Mouse (Mus musculus) kidney, postnatal 36 days (tissue): ENCODE measurements at regions not wholly inside any gene's neighbourhood (a gene's known extent, or its start where the extent isn't known, plus 50 kb on each side); places are given as distances from the start of the nearest gene placed in this dataset.
A peak's percentile ranks its signal among the peaks of the same experiment; 100 is the strongest.

ENCODE experiments used
- DNase-seq, 2 experiments: peaks; one replicate each; pipeline ENCODE4 v3.0.0; 2021 to 2022; ENCODE audit warnings: mixed read lengths in 2 of 2

DNA sequence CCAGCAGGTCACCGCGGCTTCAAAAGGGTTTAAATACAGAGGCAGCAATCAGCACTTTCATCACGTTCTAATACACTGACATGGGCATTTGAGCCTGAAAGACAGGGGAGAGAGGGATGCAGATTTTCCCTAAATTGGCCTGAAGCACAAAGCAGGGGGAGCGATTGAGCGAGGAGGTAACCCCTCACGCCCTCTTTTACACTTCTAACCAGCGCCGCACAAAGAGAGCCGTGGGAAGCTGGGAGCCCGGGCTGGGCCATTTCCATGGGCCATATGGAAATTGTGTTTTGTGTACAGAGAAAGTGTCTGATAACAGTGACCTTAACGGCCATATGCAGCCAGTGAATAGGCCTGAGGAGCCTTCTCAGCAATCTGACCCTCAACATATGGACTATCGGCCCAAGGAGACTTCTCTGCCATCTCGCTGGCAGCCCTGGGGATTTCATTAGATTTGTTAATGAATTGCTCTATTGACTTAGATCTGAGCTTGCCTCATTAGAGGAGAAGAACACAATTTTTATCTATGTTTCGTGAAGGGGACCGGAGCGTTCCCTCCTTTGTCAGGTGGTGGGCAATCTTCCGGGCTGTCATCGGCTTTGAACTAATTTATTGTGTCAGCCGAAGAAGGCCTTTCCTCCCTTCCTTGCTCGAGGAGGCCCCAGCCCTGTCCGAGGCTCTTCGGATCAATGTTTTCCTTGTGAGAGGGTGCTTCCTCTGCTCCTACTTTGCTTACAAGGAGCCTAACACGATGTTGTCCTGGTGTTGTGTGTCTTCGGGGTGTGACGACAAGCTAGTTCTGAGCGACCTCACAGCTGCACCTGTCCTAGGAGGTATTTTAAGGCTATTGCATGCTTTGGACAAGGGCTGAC is 195.4 kb upstream of the Irx3 start:
- DNase-seq = no peak

DNA sequence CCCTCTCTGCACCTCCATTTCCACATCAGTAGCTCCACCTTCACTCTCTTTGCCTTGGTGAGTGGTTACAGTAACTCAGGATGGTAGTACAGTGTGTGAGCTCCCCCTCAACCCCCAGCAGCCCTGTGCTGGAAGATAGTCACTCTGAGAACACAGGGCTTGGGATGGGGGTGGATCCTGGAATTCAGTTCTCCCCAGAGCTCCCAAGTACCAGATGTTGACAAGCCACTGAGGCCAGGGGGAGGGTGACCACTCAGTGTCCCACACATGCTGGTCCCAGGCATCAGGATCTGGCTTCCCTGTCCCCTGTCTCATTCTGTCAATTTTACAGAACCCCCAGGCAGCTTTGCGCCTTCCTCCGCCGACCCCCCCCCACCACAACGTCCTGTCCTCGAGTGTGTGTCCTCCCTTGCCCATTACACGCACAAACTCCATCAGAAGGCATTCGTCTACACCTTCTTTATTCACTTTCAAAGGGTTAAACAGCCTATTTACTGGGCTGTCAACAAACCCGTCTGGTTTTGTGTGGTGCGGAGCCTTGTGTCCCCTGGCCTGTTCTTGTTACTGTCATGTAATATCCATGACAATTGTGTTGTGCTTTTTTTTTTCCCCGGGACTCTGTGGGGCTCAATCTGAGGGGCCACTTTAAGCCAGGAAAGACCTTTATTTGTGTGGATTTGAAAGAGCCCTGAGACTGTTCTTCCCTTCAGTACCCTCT is 194.6 kb upstream of the Irx3 start:
- no peak for DNase-seq

DNA sequence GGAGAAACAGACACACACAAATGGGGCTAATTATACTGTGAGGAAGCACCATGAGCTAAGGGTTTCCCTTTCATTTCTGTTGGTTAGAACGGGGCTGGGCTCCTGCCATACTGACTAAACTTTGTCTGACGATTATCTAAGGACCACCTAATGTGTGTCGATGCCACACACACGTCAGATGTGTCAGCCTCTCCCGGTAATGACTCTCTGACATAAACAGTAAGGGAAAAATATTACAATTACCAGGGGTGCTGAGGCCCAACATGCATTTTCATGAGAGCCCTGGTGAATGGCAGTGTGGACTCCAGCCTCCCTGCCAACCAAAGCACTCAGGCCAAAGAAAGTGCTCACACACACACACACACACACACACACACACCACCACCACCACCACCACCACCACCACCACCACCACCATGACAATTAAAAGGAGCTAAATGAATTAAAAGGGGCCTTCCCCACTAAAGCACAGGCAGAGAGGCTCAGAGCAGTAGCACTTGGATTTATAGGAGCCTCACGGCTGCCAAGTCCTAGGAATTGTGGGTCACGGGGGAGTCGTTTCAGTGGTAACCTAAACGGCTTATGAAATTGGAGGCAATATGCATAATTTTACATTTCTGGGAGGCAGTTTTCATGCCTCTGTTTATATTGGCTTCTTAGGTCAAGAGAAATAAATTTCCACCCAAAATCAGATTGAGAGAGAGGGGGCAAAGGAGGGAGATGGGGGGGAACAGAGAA is 193.7 kb upstream of the Irx3 start:
- DNase-seq = no peak

DNA sequence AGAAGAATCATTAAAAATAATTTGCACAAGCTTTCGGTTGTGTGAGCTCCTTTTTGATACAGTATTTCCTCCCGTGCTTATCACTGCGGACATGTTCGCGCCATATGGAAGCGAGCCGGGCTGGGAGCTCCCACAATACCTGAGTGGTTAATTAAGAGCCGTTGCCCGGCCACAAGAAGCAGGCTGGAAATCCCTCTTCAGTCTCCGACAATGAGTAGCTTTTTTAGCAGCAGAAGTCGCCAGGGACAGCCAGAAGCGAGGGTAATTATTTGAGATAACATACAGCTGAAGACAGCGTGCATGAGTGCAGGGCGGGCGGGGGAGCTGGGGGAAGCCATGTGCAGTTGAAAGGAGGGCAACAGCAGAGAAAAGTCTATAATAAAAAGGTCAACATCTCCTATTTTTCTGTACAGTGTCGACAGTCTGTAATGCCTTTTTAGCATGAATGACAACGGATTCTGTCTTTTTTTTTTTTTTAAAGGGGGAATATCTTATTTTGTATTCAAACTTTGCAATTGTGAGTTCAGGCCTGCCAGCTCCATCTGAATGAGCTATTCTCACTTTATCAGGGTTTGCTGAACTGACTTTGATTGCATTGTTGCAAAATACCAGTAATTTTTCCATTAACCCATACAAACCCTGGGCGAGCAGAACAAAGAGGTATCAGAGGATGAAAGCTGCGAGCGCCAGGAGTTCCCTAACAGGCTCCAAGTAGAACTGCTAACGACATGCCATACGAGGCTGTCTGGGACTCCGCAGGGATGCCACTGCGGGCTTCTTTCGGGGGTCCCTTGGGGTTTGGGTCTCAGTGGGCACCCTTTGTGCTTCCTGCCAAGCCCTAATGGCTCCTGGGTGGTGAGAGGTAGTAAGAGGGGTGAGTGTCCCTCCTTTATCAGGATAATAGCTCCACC is 189.9 kb upstream of the Irx3 start:
- DNase-seq = no peak

DNA sequence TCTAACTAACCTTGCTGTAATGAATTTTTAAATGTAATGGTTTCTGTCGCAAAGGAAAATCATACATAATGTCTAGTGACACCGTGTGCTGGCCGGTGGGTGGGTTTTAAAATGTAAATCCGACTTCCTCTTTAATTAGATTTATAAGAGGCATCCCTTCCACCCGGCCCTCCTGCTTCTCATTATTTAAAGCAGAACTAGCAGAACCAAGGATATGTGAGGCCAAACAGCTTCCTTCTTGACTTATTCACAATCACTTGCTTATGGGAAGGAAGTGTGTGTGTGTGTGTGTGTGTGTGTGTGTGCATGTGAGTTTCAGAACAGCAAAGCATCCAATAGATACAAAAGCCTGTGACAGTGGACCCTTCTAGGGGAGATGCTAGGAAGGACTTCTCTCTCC is 189.1 kb upstream of the Irx3 start:
- peak; percentile 29 to 35 for DNase-seq

DNA sequence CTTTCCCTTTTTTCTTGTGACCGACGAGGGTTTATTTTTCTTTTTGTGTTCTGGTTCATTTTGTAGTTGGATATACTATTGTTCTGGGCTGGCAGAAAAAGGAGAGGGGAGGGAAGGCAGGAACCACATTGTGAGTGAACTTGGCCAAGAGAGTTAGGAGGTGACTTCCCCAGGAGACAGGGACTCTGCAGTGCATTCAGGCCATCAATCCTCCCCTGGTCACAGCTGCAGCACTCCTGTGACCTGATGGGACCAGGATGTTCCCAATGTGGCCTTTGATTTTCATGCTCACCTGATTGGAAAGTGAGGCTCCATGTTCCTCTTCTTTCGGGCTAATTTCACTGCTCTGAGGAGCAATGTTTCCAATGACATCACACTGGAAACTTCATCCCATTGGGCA is 188.2 kb upstream of the Irx3 start:
- DNase-seq = peak; percentile 47 to 79

DNA sequence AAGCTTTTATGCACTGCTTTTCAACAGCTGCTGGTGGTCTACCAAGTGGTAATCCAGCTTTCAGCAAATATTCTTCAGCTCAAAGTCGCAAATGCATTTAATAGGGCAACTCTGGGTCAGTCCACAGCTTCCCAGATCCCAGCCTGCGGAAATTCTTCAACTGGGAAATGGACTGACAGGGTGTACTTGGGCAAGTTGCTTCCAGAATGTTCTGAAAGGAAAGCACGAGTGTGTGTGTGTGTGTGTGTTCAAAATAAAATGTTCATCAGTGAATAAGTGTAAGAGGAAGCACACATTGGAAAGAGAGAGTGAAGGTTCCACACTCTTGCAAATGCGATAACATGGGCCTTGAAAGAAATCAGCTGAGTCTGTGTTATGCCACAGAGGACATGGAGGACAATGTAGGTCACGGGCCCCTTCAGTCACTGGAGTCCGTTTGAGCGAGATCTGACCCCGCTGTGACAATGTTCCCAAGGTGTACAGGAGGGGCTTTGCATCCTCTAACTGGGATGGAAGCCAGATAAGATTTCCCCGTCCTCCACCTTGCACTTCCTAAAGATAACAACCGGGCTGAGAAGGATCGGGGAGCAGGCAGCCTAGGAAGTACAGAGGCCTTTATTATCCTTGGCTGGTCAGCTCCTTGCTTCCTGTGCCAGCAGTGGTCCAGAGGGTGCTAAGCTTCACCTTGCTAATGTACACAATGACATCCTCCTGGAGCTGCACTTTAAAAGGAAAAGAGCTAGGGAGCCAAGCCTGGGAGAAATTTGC is 187.2 kb upstream of the Irx3 start:
- peak; percentile 52 to 74 for DNase-seq

DNA sequence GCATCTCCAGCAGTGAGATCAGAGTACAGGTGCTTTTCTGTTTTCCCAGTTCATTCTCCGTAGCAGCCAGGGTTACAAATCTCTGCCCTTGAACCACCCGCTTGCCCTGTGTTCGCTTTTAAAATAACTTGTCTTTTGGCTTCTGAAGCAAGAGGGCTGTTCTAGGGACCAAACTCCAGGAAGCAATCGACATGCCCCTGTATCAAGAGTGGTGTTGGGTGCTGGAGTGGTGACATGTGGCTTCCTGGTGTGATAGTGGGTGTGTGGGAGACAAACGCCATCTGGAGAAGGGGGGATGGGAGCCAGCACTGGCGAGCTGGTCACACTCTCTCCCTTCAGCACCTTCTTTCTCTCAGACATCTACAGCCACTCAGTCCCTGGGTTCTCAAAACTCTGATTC is 186.0 kb upstream of the Irx3 start:
- DNase-seq = no peak

DNA sequence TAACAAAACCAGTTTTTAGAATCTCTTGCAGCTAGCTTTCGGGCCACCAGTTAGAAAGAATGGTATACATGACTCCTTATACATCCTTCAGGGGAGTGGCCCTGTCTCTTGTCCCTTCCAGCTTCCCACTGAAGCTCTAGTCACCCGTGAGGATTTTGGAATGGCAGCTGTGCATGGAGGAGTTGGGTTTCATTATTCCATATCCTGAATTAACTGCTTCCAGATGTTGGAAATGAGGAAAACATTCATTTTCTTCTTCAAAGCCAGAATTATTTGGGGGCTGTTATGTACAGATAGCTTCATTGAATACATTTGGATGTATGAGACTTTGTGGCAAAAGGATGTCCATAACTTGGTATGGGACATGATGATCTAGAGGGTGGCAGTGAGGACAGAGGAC is 181.3 kb upstream of the Irx3 start:
- no peak for DNase-seq

DNA sequence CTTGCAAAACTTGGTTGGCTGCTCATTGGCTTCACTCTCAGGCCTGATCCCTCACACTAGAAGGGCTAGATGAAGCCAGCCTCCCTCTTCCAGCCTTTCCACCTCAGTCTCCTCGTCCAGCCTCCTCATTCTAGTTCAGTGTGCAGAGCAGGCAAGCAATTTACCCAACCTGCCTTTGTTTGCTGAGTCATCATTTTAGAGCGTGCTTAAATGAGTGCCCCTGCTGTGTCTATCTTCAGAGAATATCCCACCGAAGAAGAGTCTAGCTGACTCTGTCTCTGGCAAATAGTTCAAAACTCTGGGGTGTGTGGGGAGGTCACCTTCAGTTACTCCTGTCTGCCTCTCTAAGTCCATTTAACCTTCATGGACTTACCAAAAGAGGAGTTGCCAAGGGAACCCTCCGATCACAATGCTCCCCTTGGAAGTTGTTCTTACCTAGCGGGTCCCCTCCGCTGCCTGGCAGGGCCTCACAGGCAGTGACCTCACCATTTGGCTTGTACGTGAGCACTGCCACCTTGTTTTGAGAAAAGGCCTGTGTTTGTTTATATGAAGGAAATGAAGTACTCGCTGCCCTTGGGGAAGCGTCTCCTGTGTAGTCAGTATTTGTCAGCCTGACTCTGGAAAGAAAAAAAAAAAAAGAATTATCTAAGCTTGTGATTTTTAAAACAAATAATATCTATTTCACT is 175.2 kb upstream of the Irx3 start:
- DNase-seq = no peak

DNA sequence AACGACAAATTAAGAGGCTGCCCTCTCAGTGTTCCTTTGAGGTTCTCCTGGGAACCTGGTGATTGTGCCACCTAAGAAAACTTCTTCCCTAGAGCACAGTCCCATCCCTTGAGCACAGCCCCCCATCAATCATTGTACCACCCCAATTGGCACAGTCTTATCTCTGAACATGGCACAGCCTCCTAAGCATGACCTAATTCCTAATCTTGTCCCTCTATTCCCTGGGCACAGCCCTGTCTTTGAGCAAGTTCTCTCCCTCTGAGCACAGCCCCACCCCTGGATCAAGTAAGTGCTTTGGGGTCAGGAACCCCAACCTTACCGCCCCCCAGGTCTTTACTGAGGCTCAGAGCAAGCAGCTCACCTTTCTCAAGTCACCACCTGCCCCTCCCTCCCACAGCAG is 173.6 kb upstream of the Irx3 start:
- no peak for DNase-seq

DNA sequence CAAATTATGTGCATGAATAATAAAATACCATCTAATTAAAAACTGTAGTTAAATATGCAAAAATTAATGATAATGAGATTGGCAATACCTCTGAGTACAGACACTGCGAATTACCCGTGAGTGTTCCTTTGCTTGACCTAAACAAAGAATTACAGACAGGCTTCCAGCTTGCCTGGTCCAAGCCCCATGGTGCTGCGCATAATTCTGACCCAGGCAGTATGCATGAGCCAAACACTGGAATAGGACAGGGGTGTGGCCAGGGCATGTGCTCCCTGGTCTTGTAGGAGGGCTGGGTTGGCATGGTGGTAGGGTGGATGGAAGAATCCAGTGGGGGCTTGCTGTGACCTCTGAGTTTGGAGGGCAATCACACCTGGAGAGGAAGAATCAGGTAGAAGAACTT is 172.8 kb upstream of the Irx3 start:
- no peak for DNase-seq

DNA sequence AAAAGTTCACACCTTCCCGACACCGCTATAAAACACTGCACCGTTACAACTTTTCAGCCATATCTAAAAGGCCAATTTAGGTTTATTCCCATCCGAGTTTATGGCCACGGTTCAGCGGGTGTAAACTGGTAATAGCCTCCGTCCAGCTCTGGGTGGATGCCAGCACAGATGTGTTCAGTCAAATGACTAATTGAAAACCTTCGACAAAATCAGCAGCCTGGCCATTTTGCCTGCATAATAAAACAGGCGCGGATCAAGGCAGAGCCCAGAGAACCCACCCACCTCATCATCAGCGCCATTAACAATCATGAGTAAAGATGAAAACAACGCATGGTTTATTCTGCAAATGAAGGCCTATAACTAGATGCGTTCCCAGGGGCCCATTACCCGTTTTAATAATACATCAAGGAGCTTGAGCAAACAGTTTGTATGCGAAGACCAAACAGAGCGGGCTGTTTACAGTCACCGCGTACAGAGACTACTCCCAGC is 172.1 kb upstream of the Irx3 start:
- DNase-seq = peak; percentile 39 to 63

DNA sequence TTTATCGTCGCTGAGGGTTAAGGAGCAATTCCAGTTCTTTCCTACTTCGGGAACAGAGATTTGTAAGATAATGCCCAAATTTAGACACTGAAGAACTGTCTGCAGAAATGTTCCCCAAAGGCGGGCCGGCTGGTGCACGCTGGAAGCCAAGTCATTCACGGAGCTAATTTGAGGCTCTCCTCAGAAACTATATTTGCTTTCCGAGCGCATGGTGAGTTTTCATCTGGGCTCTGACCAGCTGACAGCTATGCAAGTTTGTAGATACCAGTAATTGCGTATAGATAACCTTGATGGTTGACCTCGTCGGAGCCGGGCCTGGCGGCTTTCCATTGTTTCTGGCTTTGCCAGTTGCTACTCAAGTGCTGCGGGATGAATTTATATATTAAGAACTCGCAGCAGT is 165.5 kb upstream of the Irx3 start:
- DNase-seq = peak in 1 of 2 experiments; percentile 57

DNA sequence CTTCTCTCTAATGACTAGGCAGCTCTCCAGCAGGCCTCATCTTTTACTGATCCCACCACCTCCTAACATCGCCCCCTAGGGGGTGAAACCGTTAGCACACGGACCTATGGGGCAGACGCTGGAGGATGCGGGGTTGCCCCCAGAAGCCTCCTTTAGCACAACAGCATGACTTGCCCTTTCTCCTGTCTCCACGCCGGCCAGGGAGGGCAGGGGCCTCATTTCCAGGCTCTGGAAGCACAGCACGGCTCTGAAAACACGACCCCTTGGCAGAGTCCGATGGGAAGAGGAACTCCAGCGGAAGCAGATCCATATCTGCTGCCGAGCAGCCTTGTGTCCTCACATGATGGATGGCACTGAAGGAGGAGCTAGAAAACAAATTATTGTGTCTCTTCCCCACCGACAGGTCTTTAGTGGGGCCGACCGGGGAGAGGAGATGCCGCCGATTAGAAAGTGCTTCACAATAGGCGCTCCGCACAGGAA is 165.1 kb upstream of the Irx3 start:
- DNase-seq = peak; percentile 80 to 84

DNA sequence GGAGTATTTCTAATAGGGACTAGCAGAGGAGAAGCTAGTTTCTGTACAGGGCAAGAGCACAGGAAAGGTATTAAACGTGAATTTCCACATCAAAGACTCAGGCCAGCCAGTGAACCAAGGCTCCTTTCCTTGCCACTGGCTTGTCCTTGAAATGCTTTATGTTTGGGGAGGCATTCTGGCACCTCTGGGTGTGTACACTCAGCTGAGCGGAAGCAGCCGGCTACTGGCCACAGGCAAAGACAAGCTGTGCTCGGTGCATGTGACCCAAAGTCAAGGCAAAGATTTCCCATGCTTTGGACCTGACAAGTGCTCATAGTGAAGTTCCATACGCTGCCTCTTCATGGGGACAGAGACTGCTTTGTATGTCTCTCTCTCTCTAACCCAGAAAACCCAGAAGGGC is 159.8 kb upstream of the Irx3 start:
- peak in 1 of 2 experiments; percentile 18 for DNase-seq

DNA sequence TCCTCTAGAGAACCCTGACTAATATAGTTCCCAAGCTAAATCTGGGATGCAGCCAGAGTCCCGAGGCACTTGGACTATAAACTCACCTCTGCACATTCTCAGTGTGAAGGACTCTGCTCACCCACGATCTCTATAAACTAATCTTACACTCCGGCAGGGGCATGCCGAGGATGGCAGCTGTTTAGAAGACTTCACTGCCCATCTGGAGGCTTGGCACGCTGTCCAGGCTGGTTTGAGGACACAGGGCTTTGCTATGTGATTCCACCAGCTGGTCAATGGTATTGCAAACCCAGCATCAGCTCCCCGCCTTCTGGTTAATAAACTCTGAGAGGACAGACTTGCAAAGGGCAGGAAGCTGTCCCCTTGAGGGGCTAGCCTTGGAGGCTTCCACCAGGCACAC is 153.3 kb upstream of the Irx3 start:
- no peak for DNase-seq

DNA sequence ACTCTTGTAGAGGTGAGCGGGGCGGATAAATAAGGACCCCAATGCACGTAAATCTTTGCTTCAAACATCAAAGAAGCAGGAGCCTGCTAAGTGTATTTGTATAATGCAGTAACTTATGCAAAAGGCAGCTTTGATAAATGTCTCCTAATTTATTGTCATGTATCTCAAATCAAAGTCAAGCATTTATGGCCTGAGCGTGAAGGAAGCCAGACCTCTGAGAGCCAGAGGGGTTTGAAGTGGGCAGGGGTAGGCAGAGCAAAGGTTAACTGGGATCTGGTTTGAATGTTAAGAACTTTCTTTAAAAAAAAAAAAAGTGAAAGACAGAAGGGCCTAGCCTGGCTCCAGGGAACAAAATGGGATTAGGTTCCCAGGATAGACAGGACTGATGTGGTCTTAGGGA is 151.1 kb upstream of the Irx3 start:
- DNase-seq = no peak

DNA sequence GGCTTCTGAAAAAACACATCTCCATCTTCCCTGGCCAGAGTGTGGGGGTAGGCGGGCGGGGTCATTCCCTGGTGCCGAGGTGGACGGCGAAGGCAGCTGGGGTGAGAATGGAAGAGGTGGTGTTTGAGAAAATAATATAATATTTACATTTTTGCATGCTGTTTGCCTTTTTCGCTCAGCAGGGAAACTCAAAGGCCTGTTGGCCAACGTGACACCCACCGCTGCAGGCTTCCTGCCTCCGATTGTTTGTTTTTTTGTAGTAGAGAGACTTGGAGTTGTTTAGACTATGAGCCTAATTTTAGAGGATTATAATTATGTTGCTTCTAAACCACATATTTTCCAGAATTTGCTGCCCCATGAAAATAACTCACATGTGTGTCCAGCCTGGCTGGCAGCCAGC is 147.2 kb upstream of the Irx3 start:
- no peak for DNase-seq

DNA sequence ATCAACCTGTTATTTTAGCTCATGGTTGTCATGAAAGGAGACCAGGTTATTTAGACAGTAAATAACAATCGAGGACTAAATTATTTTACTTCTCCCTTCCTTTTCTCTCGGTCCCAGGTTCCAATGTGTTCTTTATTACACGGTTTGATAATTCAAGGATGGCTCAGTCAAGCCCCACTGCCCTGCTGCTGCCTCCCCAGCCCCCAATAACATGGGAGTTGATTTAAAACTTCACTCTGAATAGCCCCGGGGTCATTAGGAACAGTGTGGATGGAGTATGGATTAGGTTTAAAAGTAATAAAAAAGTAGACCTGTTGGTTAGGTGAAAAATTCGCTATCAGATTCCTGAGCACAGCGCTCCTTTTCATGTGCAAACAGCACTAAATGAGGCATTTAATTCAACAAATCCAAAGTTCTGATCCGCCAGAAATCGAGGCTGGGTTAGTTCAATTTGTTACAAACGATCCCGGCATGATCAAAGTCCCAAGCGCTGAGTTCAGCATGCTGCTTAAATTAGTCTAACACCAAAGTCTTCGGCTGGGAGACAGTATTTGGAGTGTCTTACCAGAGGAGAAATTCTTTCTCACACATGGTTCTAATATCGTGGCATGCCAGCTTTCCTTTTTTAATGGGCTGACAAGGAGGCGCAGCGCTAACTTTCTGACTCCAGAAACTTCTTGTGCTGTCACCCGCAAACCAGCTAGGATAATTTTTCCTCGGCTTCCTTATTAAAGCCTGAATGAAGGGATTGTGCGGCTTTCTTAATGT is 146.5 kb upstream of the Irx3 start:
- DNase-seq = peak; percentile 20 to 31
